Mouse (Mus musculus): Measurements from ENCODE around the gene Mtmr3. TPM values are rescaled to one million over a fixed set of nuclear protein-coding genes. Genes with fewer than 3 reads are reported as not detected.

The Mtmr3 gene
- polyA plus RNA-seq, 1 experiment from 2014 or later = 27.9 TPM

GRCm38 (mm10) chr11:4622997-4623396 lies 28.3 kb upstream of the Mtmr3 start:
- Histone ChIP-seq H3K9me3 (replicated peaks) (no peaks in the 10 kb centered on the region), H3K36me3 (no peaks in the 10 kb centered on the region), H3K9ac (no peak overlapping the region), H3K27me3 (no peaks in the 10 kb centered on the region), H3K4me2 (replicated peaks) (no peak overlapping the region), H3K4me1 (0 out of 2 replicates have a peak, but pooled peaks cover 9% of the 10 kb centered on the region), H3K4me3 (replicated peaks) (no peak overlapping the region), H3K27ac (replicated peaks) (no peak overlapping the region)
- no peak; the same call in 1 of the 2 replicates for ATAC-seq (ENCODE audit: insufficient number of reproducible peaks, low FRiP score, low TSS enrichment, low read depth)
- WGBS = 48% methylated on average over 5 of the region's 5 CpGs

- no peak for ATAC-seq (ENCODE audit: insufficient number of reproducible peaks, low FRiP score, low TSS enrichment, low read depth)
- H3K4me3 ChIP-seq (replicated peaks) = no peak overlapping the region
- no peaks in the 10 kb centered on the region for H3K27me3 ChIP-seq
- no peak overlapping the region for H3K4me2 ChIP-seq (replicated peaks)
- 71% methylated on average over 7 of the region's 7 CpGs for WGBS
- H3K4me1 ChIP-seq = peaks cover 12% of the 10 kb centered on the region; the same call in 1 of the 2 replicates
- H3K36me3 ChIP-seq = no peaks in the 10 kb centered on the region
- H3K9me3 ChIP-seq (replicated peaks) = no peaks in the 10 kb centered on the region
- no peak overlapping the region for H3K9ac ChIP-seq
- no peak overlapping the region for H3K27ac ChIP-seq (replicated peaks)
Observed at GRCm38 (mm10) chr11:4622442-4622986, 27.9 kb upstream of the Mtmr3 start.

GRCm38 (mm10) chr11:4621866-4622265 lies 27.2 kb upstream of the Mtmr3 start:
- H3K4me3 ChIP-seq (replicated peaks) = no peak overlapping the region
- 74% methylated on average over 4 of the region's 4 CpGs for WGBS
- H3K27me3 ChIP-seq = no peaks in the 10 kb centered on the region
- H3K9me3 ChIP-seq (replicated peaks) = no peaks in the 10 kb centered on the region
- H3K4me1 ChIP-seq = peaks cover 12% of the 10 kb centered on the region; the same call in 1 of the 2 replicates
- H3K9ac ChIP-seq = no peak overlapping the region
- H3K27ac ChIP-seq (replicated peaks) = no peak overlapping the region
- no peak for ATAC-seq (ENCODE audit: insufficient number of reproducible peaks, low FRiP score, low TSS enrichment, low read depth)
- H3K36me3 ChIP-seq = no peaks in the 10 kb centered on the region
- H3K4me2 ChIP-seq (replicated peaks) = no peak overlapping the region

GRCm38 (mm10) chr11:4620501-4621108 lies 25.9 kb upstream of the Mtmr3 start:
- Histone ChIP-seq H3K4me3 (replicated peaks) (no peak overlapping the region), H3K36me3 (no peaks in the 10 kb centered on the region), H3K27ac (replicated peaks) (no peak overlapping the region), H3K9me3 (replicated peaks) (no peaks in the 10 kb centered on the region), H3K9ac (no peak overlapping the region), H3K4me2 (replicated peaks) (no peak overlapping the region), H3K27me3 (no peaks in the 10 kb centered on the region), H3K4me1 (peaks cover 12% of the 10 kb centered on the region; the same call in 1 of the 2 replicates)
- 59% methylated on average over 13 of the region's 13 CpGs for WGBS
- no peak for ATAC-seq (ENCODE audit: insufficient number of reproducible peaks, low FRiP score, low TSS enrichment, low read depth)

GRCm38 (mm10) chr11:4620017-4620485 lies 25.4 kb upstream of the Mtmr3 start, which contains the start of gene Gm11032:
TSS of gene Gm11032 (plus strand) at chr11:4620067.
- no peaks in the 10 kb centered on the region for H3K9me3 ChIP-seq (replicated peaks)
- no peak within 1 kb of the TSS for H3K9ac ChIP-seq
- no peak within 1 kb of the TSS for H3K4me2 ChIP-seq (replicated peaks)
- no peak within 1 kb of the TSS for H3K4me3 ChIP-seq (replicated peaks)
- ATAC-seq (ENCODE audit: insufficient number of reproducible peaks, low FRiP score, low TSS enrichment, low read depth) = no peak
- H3K4me1 ChIP-seq = peaks cover 12% of the 10 kb centered on the region; the same call in 1 of the 2 replicates
- no peaks in the 10 kb centered on the region for H3K36me3 ChIP-seq
- 75% methylated on average over 16 of the region's 16 CpGs for WGBS
- no peak within 1 kb of the TSS for H3K27ac ChIP-seq (replicated peaks)
- H3K27me3 ChIP-seq = no peaks in the 10 kb centered on the region

GRCm38 (mm10) chr11:4611904-4612303 lies 17.2 kb upstream of the Mtmr3 start:
- ATAC-seq (ENCODE audit: insufficient number of reproducible peaks, low FRiP score, low TSS enrichment, low read depth) = no peak
- Histone ChIP-seq H3K4me2 (replicated peaks) (no peak overlapping the region), H3K27ac (replicated peaks) (no peak overlapping the region), H3K9me3 (replicated peaks) (no peaks in the 10 kb centered on the region), H3K36me3 (no peaks in the 10 kb centered on the region), H3K4me3 (replicated peaks) (no peak overlapping the region), H3K27me3 (no peaks in the 10 kb centered on the region), H3K9ac (no peak overlapping the region), H3K4me1 (no peaks in the 10 kb centered on the region)
- 80% methylated on average over 2 of the region's 2 CpGs for WGBS

GRCm38 (mm10) chr11:4606541-4606940 lies 11.9 kb upstream of the Mtmr3 start:
- Histone ChIP-seq H3K4me3 (replicated peaks) (no peak overlapping the region), H3K27me3 (no peaks in the 10 kb centered on the region), H3K4me2 (replicated peaks) (no peak overlapping the region), H3K4me1 (peaks cover 10% of the 10 kb centered on the region), H3K27ac (replicated peaks) (no peak overlapping the region), H3K9ac (no peak overlapping the region), H3K9me3 (replicated peaks) (no peaks in the 10 kb centered on the region), H3K36me3 (no peaks in the 10 kb centered on the region)
- no peak for ATAC-seq (ENCODE audit: insufficient number of reproducible peaks, low FRiP score, low TSS enrichment, low read depth)
- 46% methylated on average over 1 of the region's 1 CpGs for WGBS

GRCm38 (mm10) chr11:4605414-4605813 lies 10.8 kb upstream of the Mtmr3 start:
- 61% methylated on average over 7 of the region's 7 CpGs for WGBS

GRCm38 (mm10) chr11:4604441-4604840 lies 9.8 kb upstream of the Mtmr3 start:
- Histone ChIP-seq H3K9ac (no peak overlapping the region), H3K9me3 (replicated peaks) (no peaks in the 10 kb centered on the region), H3K4me2 (replicated peaks) (no peak overlapping the region), H3K4me1 (peaks cover 10% of the 10 kb centered on the region), H3K36me3 (no peaks in the 10 kb centered on the region), H3K27me3 (no peaks in the 10 kb centered on the region), H3K27ac (replicated peaks) (no peak overlapping the region), H3K4me3 (replicated peaks) (no peak overlapping the region)
- 56% methylated on average over 6 of the region's 6 CpGs for WGBS
- no peak for ATAC-seq (ENCODE audit: insufficient number of reproducible peaks, low FRiP score, low TSS enrichment, low read depth)

More at GRCm38 (mm10) chr11:4605414-4605813, 10.8 kb upstream of the Mtmr3 start:
- Histone ChIP-seq H3K27ac (replicated peaks) (no peak overlapping the region), H3K36me3 (no peaks in the 10 kb centered on the region), H3K4me2 (replicated peaks) (no peak overlapping the region), H3K9ac (no peak overlapping the region), H3K9me3 (replicated peaks) (no peaks in the 10 kb centered on the region), H3K27me3 (no peaks in the 10 kb centered on the region), H3K4me3 (replicated peaks) (no peak overlapping the region), H3K4me1 (peaks cover 10% of the 10 kb centered on the region)
- no peak for ATAC-seq (ENCODE audit: insufficient number of reproducible peaks, low FRiP score, low TSS enrichment, low read depth)

GRCm38 (mm10) chr11:4602691-4603441 lies 8.2 kb upstream of the Mtmr3 start:
- no peak overlapping the region for H3K4me3 ChIP-seq (replicated peaks)
- H3K9ac ChIP-seq = no peak overlapping the region

GRCm38 (mm10) chr11:4601890-4602289 lies 7.2 kb upstream of the Mtmr3 start:
- H3K9ac ChIP-seq = no peak overlapping the region
- WGBS = 75% methylated on average over 5 of the region's 5 CpGs
- no peaks in the 10 kb centered on the region for H3K27me3 ChIP-seq
- peaks cover 10% of the 10 kb centered on the region for H3K4me1 ChIP-seq
- no peaks in the 10 kb centered on the region for H3K9me3 ChIP-seq (replicated peaks)
- no peak overlapping the region for H3K4me2 ChIP-seq (replicated peaks)
- H3K4me3 ChIP-seq (replicated peaks) = no peak overlapping the region
- no peak overlapping the region for H3K27ac ChIP-seq (replicated peaks)
- no peaks in the 10 kb centered on the region for H3K36me3 ChIP-seq
- ATAC-seq (ENCODE audit: insufficient number of reproducible peaks, low FRiP score, low TSS enrichment, low read depth) = no peak

More at GRCm38 (mm10) chr11:4602691-4603441, 8.2 kb upstream of the Mtmr3 start:
- no peaks in the 10 kb centered on the region for H3K36me3 ChIP-seq
- H3K27ac ChIP-seq (replicated peaks) = no peak overlapping the region
- H3K9me3 ChIP-seq (replicated peaks) = no peaks in the 10 kb centered on the region
- no peak overlapping the region for H3K4me2 ChIP-seq (replicated peaks)
- 37% methylated on average over 12 of the region's 12 CpGs for WGBS
- H3K27me3 ChIP-seq = no peaks in the 10 kb centered on the region
- ATAC-seq (ENCODE audit: insufficient number of reproducible peaks, low FRiP score, low TSS enrichment, low read depth) = no peak
- H3K4me1 ChIP-seq = peaks cover 10% of the 10 kb centered on the region

All from embryonic facial prominence, embryonic 15.5 days (tissue).